18 mouse cellular contexts compared by ENCODE assay signal in the genomic region with DNA sequence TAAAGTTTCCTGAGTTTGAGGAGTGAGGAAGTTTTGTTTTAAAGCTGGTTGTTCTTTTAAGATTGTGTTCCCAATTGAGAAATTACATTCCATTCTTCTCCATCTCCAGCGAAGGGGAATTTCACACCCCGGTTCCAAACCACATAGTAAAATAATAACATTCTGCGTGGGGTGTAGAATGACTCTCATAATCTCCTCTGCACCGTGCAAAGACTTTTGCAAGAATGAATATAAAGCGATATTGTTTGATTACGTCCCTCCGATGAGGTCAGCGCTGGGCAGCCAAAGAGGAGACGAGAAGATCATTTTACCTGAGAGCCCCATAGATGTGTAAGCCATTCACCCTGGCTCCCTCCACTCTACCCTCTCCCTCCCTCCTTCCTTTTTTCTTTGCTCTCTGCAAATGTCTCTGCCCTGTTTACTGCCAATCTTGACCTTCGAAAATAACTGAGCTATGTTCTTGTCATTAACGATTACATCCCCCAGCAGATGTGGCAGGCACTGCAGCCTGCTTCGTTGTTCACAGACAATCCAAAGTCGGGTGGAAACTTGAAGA.
A peak's percentile ranks its signal among the peaks of the same experiment; 100 is the strongest.
DNase-seq lines count a peak whose midpoint lies in the region; ATAC-seq and TF ChIP-seq lines count a peak whose summit lies in the region.
"Had no signal": no experiment of that assay in that cellular context is flagged by ENCODE, and none has a peak within 500 bp of the region (broad histone marks: within the 10 kb centered on the region; RNA-seq: fewer than 3 reads in every experiment).

No protein-coding gene starts in this region.

- peaks cover 11% of the 10 kb centered on the region; the same call in 1 of the 2 replicates for H3K4me1 ChIP-seq in lung, embryonic 14.5 days (ENCODE audit: insufficient read depth)
- peaks cover 26% of the 10 kb centered on the region for H3K4me1 ChIP-seq in limb, embryonic 13.5 days
- H3K4me1 ChIP-seq in hindbrain, embryonic 12.5 days: peaks cover 3% of the 10 kb centered on the region; the same call in 1 of the 2 replicates
- H3K4me1 ChIP-seq in kidney, adult 2 months (ENCODE audit: control insufficient read depth, insufficient read depth, low read length): no peaks in the 10 kb centered on the region

- no peaks in the 10 kb centered on the region for H3K9me3 ChIP-seq in lung, embryonic 14.5 days (ENCODE audit: low read depth, low read length)
- H3K9me3 ChIP-seq in limb, embryonic 13.5 days: no peaks in the 10 kb centered on the region
- H3K9me3 ChIP-seq in hindbrain, embryonic 12.5 days (replicated peaks): no peaks in the 10 kb centered on the region
- H3K9me3 ChIP-seq: forebrain, embryonic 10.5 days; midbrain, embryonic 10.5 days; neural tube, embryonic 12.5 days had no signal

- H3K36me3 ChIP-seq in lung, embryonic 14.5 days (ENCODE audit: insufficient read depth): no peaks in the 10 kb centered on the region
- no peaks in the 10 kb centered on the region for H3K36me3 ChIP-seq in limb, embryonic 13.5 days
- no peaks in the 10 kb centered on the region for H3K36me3 ChIP-seq in hindbrain, embryonic 12.5 days
- H3K36me3 ChIP-seq in kidney, adult 2 months (ENCODE audit: control insufficient read depth, insufficient read depth, low read length): no peaks in the 10 kb centered on the region
- H3K36me3 ChIP-seq: forebrain, embryonic 10.5 days; midbrain, embryonic 10.5 days; neural tube, embryonic 12.5 days had no signal

- DNase-seq in heart, adult 11 months: peak; percentile 74
- no peak for DNase-seq in heart, adult 8-10 months (ENCODE audit: low spot score)
- DNase-seq in lung, embryonic 14.5 days: no peak
- DNase-seq in lung, postnatal 14 days: no peak
- peak; percentile 8 for DNase-seq in NIH3T3 (ENCODE audit: low read depth)
- DNase-seq in kidney, adult 2 months: no peak
- DNase-seq: cerebellum, adult 18-20 months; cerebellum, postnatal 25 days; forebrain, postnatal 0 days; liver had no signal

- no peaks in the 10 kb centered on the region for H3K27me3 ChIP-seq in lung, embryonic 14.5 days (ENCODE audit: insufficient read depth, low read length)
- no peaks in the 10 kb centered on the region for H3K27me3 ChIP-seq in limb, embryonic 13.5 days
- H3K27me3 ChIP-seq in hindbrain, embryonic 12.5 days: no peaks in the 10 kb centered on the region
- H3K27me3 ChIP-seq in kidney, adult 2 months (replicated peaks; ENCODE audit: control insufficient read depth, insufficient read depth, low read length): no peaks in the 10 kb centered on the region
- H3K27me3 ChIP-seq: CH12.LX; neural tube, embryonic 12.5 days had no signal

- no peak for TF ChIP-seq POLR2A in kidney, adult 2 months (IDR thresholded peaks at IDR 0.05; ENCODE audit: low read depth, low read length)

- no peak overlapping the region for H3K27ac ChIP-seq in lung, embryonic 14.5 days (ENCODE audit: low read depth)
- H3K27ac ChIP-seq in limb, embryonic 13.5 days: no peak overlapping the region
- no peak overlapping the region for H3K27ac ChIP-seq in hindbrain, embryonic 12.5 days
- no peak overlapping the region for H3K27ac ChIP-seq in kidney, adult 2 months (ENCODE audit: insufficient read depth, low read depth, low read length)
- H3K27ac ChIP-seq: forebrain, embryonic 10.5 days; macrophage; neural tube, embryonic 12.5 days had no signal

- peak overlapping the region; percentile 38; the same call in 1 of the 2 replicates for H3K4me2 ChIP-seq in lung, embryonic 14.5 days
- peak overlapping the region; percentile 34 for H3K4me2 ChIP-seq in limb, embryonic 13.5 days (replicated peaks)
- no peak overlapping the region for H3K4me2 ChIP-seq in hindbrain, embryonic 12.5 days (replicated peaks)
- H3K4me2 ChIP-seq: neural tube, embryonic 12.5 days had no signal

- 0 out of 2 replicates have a peak, but pooled peaks have one; percentile 27 for ATAC-seq in lung, embryonic 14.5 days (ENCODE audit: insufficient read depth)
- peak; percentile 67 for ATAC-seq in limb, embryonic 13.5 days (ENCODE audit: low FRiP score, low read depth)
- ATAC-seq in hindbrain, embryonic 12.5 days (ENCODE audit: low FRiP score): no peak
- ATAC-seq: forebrain, postnatal 0 days; inflammation-experienced regulatory T-cells, adult 6 months had no signal

- no peak for TF ChIP-seq CTCF in lung, embryonic 14.5 days (IDR thresholded peaks at IDR 0.05; ENCODE audit: low read depth)
- TF ChIP-seq CTCF in kidney, adult 2 months (conservative IDR thresholded peaks at IDR 0.05; ENCODE audit: insufficient read depth, insufficient read length, low read depth, low read length): no peak

- no peak overlapping the region for H3K9ac ChIP-seq in lung, embryonic 14.5 days
- H3K9ac ChIP-seq in limb, embryonic 13.5 days: no peak overlapping the region
- no peak overlapping the region for H3K9ac ChIP-seq in hindbrain, embryonic 12.5 days
- H3K9ac ChIP-seq: forebrain, postnatal 0 days; neural tube, embryonic 12.5 days had no signal

- WGBS in lung, embryonic 14.5 days: 49% methylated on average over 13 of the region's 13 CpGs
- WGBS in limb, embryonic 13.5 days: 40% methylated on average over 13 of the region's 13 CpGs
- WGBS in hindbrain, embryonic 12.5 days: 73% methylated on average over 13 of the region's 13 CpGs
- WGBS in kidney, adult 2 months: 70% methylated on average over 13 of the region's 13 CpGs

- H3K4me3 ChIP-seq in lung, embryonic 14.5 days (ENCODE audit: low read depth, low read length): no peak overlapping the region
- H3K4me3 ChIP-seq in limb, embryonic 13.5 days: no peak overlapping the region
- H3K4me3 ChIP-seq in hindbrain, embryonic 12.5 days: no peak overlapping the region
- no peak overlapping the region for H3K4me3 ChIP-seq in kidney, adult 2 months (ENCODE audit: insufficient read depth, low read depth, low read length)
- H3K4me3 ChIP-seq: forebrain, embryonic 10.5 days; midbrain, embryonic 10.5 days; neural tube, embryonic 12.5 days had no signal

Comparison
In these comparisons a context has a peak if more than half of its experiments do, and no peak if none do; other contexts are left out.
1. DNase-seq: peak in heart, adult 11 months (single experiment) and NIH3T3 (single experiment); none in heart, adult 8-10 months (single experiment), lung, embryonic 14.5 days (single experiment), lung, postnatal 14 days (single experiment) and kidney, adult 2 months (single experiment).